Mouse (Mus musculus): ENCODE measurements around the gene Tbx6.
A peak's percentile ranks its signal among the peaks of the same experiment; 100 is the strongest.
"Not testable (repeated sequence)": the region's sequence is repeated elsewhere in the genome, so short reads cannot be mapped to it uniquely, and the experiment has no call there.

Tbx6 gene

DNA sequence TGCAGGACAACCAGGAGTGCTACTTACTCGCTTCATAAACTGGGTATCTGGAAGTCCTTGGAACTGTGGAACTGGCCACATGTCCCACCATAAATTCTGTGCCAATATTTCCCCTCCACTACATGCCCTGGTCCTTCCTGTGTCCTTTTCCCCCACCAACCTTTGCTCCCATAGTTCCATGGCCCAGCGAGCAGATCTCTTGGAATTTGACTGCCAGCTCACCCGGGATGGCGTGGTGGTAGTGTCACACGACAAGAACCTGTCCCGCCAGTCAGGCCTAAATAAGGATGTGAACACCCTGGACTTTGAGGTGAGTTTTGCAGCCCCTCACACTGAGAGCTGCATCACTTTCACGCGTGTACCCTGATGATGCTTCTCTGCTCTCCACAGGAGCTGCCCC is 14.3 kb upstream of the Tbx6 start:
- DNase-seq (ENCODE audit: low spot score in 2 of 2) = no peak

DNA sequence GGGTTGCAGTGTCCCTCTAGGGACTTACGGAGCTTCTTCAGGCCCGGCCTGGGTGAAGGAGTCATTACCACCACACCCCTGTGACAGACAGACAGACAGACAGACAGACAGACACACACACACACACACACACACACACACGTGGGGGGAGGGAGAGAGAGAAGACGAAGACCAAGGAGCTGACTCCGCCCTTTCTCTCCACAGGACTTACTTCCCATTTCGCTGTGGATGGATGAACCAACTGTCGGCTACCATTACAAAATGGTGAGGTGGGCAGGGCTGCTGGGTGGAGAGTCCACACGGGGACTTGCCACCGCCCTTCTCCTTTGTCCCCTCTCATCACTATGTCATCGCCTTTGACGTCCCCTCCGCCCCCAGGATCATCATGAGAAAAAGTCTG is 10.5 kb upstream of the Tbx6 start:
- no peak for DNase-seq (ENCODE audit: low spot score in 2 of 2)

DNA sequence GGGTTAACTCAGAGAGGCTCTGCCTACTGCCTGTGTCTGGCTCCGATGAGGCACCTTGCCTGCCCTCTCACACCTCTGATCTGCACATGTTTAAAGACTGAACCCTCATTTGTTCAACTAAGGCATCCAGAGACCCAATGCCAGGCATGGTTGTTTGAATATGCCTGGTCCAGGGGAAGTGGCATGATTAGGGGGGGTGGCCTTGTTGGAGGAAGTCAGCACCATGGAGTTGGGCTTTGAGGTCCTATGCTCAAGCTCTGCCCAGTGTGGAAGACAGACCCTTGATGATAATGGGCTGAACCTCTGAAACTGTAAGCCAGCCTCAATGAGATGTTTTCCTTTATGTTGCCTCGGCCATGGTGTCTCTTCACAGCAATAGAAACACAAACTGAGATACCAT is 7.9 kb upstream of the Tbx6 start:
- no peak for DNase-seq (ENCODE audit: low spot score in 2 of 2)

DNA sequence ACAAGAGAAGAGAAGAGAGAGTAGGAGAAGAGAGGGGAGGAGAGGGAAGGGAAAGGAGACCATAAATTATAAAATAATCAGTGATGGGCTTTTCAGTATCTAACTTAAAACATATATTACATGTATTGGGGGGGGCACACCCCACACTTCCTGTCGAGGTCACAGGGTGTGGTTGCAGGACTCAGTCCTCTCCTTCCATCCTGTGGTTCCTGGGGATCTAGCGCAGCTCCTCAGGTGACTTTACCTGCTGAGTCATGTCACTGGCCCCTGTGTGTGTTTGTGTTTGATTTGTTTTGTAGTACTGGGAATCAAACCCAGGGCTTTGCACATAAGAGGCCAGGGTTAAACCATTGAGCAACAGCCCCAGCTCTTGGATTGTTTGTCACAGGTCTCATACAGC is 6.8 kb upstream of the Tbx6 start:
- no peak for DNase-seq (ENCODE audit: low spot score in 2 of 2)

DNA sequence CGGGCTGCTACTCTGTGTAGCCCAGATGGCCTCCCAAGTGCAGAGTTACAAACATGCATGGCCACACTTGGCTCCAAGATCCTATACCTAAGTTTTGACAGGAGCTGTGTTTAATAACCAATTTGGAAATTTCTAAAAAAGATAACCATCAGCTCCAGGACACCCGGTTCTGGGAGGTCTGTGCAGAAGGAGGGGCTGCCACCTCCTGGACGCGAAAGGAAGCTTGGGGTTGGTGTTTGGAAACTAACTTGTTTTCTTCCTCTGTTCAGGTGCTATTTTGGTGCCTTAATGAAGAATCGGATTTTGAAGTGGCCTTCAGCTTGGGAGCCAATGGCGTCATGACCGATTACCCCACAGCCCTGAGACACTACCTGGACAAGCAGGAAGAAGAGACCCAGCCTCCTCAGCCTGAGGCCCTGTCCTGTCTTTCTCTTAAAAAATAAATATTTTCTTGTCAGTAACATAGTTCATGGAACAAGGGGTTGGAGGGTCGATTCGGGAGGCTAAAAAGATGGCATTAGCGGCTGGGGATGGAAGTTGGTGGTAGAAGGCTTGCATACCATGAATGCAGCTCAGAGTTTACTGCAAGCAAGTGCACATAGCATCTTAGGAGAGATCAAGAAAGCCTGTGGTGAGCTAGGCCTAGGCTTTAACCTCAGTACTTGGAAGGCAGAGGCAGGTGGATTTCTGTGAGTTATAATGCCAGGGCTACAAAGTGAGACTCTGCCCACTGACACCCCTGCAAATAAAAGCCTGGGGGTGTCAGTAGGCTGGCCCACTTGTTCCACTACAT is 5.9 kb upstream of the Tbx6 start:
- DNase-seq (ENCODE audit: low spot score in 2 of 2) = no peak

DNA sequence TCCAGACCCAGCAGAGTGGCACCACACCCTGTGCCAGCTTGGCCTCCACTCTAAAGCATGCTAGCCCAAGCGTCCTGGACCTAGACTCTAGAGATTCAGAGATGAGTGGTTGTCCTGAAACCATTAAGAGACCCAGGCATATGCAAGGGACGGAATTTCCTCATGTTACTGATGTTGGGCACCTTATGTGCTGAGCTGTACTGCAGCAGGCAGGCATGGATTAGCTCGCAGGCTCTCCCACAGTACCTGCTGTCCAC is 5.4 kb upstream of the Tbx6 start:
- no peak for DNase-seq (ENCODE audit: low spot score in 2 of 2)

DNA sequence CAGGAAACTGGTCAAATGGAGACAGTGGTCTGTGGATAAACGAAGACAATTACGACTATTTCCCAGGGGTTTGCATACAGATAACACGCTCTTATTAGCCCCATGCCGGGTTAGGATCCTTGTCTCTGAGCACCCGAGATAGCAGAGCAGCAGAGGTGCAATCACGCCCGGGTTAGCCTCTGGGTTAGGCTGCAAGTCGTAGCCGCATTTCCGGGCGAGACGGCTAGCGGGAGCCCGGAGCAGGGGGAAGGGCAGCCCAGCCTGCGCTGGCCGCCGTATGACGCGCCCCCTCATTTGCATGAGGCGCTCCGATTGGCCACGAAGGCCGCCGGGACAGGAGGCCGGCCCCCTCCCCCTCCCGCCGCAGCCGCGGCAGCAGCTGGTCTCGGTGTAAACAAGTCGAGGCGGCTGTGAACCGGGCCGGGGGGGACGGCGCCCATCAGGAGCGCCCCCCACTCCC is 4.7 kb upstream of the Tbx6 start, which contains the start of gene Ypel3:
TSS of gene Ypel3 (plus strand) at position 358 of the 460 bp plus-strand sequence.
- peak; percentile 90 to 95 for DNase-seq (ENCODE audit: low spot score in 2 of 2)

DNA sequence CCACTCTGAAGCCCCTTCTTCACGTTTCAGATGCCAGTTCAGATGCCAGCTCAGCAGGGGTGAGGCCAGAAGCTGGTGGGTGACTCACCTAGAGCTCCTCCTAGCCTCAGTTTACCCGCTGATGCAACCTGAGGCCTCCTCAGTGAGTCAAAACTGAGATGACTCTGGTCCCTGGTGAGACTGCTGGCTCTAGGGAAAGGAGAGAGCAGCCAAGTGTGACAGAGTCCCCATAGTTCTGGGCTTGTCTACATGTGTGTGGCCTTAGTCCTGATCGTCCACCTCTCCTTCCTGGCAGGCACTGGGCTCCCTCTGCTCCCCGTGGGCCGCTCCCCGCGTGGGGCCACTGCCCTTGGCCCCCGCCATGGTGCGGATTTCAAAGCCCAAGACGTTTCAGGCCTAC is 3.8 kb upstream of the Tbx6 start:
- no peak for DNase-seq (ENCODE audit: low spot score in 2 of 2)

DNA sequence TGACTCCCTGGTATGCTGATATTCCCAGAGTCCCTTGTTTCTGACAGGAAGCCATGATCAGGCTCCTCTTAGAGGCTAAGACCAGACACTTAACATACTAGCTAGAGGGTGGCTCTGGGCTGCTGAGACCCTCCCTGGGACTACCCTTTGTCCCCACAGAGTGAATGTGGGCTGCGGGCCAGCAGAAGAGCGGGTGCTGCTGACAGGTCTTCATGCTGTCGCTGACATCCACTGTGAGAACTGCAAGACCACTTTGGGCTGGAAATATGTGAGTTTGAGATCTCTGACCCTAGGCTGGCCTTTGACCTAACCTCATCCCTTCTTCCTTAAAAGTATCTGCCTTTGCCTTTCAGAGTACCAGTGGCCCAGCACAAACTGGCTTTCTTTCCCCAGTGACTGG is 3.1 kb upstream of the Tbx6 start:
- DNase-seq (ENCODE audit: low spot score in 2 of 2) = no peak

DNA sequence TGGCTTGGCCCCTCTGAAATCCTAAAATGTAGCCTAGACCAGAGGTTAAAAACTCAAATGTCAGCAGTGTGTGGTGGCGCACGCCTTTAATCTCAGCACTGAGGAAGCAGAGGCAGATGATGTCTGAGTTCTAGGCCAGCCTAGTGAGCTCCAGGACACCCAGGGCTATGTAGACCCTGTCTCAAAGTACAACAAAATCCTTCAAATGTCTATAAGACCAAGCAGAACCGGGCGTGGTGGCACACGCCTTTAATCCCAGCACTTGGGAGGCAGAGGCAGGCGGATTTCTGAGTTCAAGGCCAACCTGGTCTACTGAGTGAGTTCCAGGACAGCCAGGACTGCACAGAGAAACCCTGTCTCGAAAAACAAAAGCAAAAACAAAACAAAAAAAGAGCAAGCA is 2.2 kb upstream of the Tbx6 start:
- not testable (repeated sequence) for DNase-seq (ENCODE audit: low spot score in 2 of 2)

DNA sequence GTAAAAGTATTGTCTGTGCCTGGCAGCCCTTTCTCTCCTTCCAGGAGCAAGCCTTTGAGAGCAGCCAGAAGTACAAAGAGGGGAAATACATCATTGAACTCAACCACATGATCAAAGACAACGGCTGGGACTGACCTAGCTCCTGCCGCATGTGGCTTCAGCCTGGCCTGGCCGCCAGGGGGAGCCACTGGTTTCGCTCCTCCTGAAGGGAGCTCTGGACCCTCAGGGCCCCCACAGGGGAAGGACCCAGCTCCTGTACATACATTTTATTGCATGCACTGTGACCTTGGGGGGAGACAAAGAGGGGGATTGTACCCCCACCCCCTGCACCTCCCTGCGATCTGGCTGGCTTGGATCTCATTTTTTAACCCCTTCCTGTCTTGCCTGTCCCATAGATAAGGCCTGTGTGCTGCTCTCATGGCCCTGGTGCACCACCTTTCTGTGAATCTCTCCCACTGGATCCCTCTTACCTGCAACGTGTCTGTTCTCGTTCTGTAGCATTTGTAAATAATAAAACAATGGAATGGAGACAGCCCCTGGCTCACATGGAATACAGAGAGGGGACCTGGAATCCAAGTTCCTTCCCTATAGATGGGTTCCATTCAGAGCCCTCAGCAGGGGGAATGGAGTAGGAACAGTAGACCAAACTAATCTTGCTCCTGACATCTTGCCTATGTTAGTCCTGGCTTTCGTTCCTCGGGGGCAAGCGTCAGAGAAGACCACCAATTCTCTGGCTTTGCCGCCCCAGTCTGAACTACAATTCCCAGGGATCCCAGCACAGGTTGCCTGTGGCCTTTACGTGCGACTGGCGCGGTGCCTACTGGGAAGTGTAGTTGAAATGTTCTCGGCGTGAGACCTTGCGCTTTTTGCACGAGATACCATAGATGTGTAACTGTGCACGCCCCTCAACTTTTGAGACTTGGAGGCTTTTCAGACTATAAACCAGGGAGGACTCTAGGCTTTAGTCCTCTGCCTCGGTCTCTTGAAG is 1.0 kb upstream of the Tbx6 start:
- DNase-seq (ENCODE audit: low spot score in 2 of 2) = peak; percentile 83 to 85

DNA sequence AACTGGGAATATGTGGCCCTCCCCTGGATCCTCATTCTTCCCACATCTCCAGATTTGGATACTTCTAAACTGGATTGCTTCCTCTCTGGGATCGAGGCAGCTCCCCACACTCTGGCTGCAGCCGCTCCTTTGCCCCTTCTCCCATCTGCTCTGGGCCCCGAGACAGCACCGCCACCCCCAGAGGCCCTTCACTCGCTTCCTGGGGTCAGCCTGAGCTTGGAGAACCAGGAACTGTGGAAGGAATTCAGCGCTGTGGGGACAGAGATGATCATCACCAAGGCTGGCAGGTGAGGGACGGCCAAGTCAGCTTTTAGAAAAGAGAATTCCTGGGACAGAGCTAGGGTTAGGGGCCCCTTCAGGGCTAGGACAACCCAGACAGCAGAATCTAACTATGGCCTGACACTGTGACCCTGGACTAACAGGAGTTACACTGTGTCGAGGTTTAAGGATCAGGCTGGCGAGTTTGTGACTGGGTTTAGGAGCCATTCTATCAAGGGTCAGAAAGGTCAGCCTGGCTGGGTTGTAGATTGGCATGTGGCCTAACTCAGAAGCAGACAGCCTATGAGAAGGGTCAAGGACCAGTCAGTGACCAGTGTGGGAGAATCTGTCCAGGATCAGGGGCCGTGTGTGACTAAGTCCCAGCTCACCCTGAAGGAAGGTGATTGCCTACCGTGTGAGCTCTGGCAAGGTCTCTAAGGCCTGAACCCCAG is 533 bp downstream of the Tbx6 start:
- DNase-seq (ENCODE audit: low spot score in 2 of 2) = no peak

DNA sequence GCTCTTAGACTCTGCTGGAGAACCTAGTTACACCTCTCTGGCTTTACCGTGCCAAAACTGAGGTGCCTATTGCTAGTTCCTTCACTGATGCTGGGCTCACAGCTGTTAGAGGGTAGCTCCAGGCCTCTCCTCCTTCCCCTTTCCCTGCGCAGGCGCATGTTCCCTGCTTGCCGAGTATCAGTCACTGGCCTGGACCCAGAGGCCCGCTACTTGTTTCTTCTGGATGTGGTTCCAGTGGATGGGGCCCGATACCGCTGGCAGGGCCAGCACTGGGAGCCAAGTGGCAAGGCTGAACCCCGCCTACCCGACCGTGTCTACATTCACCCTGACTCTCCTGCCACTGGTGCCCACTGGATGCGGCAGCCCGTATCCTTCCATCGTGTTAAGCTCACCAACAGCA is 1.4 kb downstream of the Tbx6 start:
- DNase-seq (ENCODE audit: low spot score in 2 of 2) = no peak

DNA sequence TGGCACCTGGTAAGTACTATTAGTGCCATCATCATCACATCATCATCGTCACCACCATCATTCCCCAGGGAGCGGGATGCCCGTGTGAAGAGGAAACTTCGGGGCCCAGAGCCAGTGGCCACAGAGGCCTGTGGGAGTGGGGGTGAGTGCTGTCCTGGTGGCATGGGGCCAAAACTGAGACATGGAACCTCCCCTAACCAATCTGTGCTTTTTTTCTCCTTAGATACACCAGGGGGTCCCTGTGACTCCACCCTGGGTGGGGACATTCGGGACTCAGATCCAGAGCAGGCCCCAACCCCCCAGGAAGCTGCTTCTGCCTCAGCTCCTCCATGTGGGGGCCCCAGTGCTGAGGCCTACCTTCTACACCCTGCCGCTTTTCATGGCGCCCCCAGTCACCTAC is 3.2 kb downstream of the Tbx6 start:
- no peak for DNase-seq (ENCODE audit: low spot score in 2 of 2)

DNA sequence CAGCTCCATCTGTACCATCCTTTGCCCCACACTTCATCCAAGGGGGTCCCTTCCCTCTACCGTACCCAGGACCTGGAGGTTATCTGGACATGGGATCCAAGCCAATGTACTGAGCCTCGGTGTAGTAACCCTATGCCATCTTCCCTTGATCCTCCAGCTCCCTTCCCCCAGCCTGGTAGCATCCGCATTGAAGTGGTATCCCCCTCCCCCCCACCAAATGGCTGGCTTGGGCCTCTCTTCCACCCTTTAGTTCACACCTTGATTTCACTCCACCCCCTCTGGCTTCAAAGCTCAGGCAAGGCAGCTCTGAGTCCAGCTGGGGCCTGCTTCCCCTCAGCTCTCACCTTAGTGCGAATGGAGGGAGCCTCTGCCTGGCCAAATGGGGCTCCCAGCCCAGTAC is 3.8 kb downstream of the Tbx6 start:
- DNase-seq (ENCODE audit: low spot score in 2 of 2) = no peak

DNA sequence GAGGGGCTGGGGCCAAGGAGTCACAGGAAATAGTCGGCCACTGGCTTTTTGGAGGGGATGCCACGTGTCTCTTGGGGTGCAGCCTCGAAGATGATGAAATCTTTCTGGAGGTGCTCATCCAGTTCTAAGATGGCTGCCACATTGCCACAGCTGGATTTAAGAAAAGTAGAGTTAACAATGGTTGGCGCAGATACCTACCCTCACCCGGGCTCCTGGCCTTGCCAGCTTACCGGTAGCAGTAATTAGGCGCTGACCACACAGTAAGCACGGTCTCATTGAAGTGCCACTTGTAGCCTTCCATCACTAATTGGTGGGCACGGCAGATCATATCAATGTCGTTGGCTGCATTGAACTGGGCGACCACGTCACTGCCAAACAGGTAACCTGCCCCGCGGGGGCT is 4.9 kb downstream of the Tbx6 start:
- DNase-seq (ENCODE audit: low spot score in 2 of 2) = no peak

DNA sequence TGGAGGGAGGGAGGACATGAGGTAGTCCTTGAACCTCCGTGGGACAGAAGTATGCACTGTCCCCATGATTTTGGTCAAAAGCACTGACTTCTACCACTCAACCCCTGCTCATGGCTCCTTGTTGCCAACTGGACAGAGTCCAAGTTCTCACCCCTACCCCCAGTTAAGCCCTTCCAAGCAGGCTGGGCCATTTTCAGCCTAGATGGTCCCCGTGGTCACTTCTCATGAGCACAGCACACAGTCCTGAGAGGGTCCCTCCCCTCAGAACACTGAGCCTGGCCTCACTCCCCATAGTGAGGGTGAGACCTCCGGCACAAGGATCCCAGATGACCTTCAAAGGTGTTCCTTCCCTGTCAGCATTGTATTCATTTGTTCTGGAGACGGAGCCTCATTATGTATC is 7.9 kb downstream of the Tbx6 start:
- DNase-seq (ENCODE audit: low spot score in 2 of 2) = no peak

DNA sequence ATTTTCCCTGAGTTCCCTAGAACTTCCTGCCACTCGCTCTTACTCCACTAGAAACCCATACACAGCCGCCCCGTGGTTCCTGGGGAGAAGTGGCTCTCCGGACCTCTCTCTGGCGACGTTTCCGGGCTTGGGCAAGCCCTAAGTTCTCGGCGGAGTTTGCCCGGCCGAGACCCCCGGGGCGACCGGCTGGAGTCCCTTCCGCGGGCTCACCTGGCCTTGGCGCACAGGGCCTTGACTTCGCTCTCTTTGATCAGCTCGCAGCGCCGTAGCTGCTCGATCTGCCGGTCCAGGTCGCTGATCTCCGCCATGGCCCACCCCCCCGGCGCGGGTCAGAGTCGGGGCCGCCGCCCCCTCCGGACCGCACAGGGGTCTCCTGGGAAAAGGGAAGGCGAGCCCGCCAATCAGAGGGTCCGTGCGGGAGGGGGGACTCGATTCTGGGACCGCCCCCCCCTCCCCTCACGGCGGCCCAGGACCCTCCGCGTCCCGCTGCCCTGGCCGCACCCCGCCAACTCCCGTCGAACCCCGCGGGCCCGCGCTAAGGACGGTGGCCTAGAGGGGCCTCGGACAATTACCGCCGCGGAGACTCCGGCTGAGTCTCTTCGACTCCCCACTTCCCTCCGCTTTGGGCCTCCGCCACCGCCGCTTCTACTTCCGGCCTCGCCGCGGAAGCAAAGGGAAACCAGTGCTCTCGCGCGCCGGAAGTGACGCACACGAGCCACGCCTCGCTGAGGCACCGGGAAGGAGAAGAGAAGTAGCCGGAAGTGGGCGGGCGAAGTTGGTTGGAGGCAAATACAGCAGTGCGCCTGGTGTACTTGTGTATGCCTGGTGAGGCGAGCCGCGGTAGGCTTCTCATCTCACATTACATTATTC is 10.8 kb downstream of the Tbx6 start, which contains the start of gene Ppp4c:
TSS of gene Ppp4c (minus strand) at position 646 of the 870 bp plus-strand sequence.
- peak; percentile 93 to 97 for DNase-seq (ENCODE audit: low spot score in 2 of 2)

DNA sequence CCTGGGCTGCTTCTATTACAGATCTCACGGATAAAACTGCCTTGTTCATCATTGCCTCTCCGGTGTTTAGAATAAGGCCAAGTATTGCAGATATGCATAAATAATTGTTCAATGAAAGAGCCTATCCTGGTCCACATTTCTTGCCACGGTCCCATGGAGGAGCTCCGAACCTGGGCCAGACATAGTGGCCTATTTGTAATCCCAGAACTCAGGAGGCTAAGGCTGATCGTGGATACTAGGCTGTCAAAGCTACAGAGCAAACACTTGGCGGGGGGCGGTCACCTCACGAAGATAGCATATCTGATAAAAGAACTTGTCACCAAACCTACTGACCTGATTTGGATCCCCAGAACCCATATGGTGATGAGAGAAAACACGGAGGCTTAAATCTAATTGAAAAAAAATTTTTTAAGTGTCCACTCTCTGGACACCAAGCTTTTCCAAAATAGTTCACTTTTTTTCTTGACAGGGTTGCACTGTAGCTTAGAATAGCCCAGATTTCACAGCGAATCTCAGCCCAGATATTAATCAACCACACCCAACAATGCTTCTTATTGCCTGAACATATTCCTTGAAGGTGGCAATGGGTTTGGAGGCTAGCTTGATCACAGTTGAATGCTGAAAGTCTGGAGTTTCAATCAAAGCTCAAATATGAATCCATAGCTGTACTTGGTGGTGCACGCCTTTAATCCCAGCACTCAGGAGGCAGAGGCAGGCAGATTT is 11.6 kb downstream of the Tbx6 start:
- DNase-seq (ENCODE audit: low spot score in 2 of 2) = no peak

DNA sequence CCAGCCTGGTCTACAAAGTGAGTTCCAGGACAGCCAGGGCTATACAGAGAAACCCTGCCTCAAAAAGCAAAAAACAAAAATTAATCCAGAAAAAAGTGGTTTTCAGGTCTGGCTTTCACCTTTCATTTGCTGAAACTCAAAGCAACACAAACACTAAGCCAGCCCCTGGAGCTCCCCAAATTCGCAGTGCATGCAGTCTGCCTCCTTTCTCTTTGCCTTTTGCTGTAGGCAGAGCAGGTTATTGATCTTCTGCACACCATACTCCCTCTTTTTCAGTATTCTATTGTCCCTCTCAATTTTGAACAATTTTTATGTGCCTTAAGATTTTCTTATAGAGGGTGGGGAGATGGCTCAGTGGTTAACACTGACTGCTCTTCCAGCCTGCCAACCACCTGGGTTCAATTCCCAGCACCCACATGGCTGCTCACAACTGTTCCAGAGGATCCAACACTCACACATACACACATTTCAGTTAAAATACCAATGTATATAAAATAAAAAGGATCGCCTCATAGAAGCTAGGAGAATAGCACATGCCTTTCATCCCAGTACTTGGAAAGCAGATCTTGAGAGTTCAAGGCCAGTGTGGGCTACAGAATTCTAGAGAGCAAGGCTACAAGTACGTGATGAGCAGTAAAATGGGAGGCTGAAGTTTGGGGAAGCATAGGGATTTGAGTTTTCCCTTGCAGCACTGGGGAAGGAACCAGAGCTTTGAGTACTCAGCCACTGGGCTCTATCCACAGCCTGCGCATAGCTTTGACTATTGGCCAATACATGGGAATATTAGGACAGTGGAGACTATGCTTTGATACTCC is 12.4 kb downstream of the Tbx6 start:
- DNase-seq (ENCODE audit: low spot score in 2 of 2) = no peak

Data from frontal cortex, postnatal 36 days (tissue).